Mouse (Mus musculus): ENCODE results near the gene Syce3.
A peak's percentile ranks its signal among the peaks of the same experiment; 100 is the strongest.

Gene Syce3

GRCm38 (mm10) chr15:89415282-89415681 is 5.0 kb upstream of the Syce3 start:
- no peak for DNase-seq

- DNase-seq, result no peak
These were observed 3.6 kb downstream of the Syce3 start for GRCm38 (mm10) chr15:89406691-89407090.

GRCm38 (mm10) chr15:89404831-89405623 is 5.3 kb downstream of the Syce3 start:
- DNase-seq, result no peak

- no peak for DNase-seq
These were observed 7.8 kb downstream of the Syce3 start for GRCm38 (mm10) chr15:89402471-89402870.

- no peak for DNase-seq
These were observed 10.6 kb downstream of the Syce3 start for GRCm38 (mm10) chr15:89399716-89400115.

GRCm38 (mm10) chr15:89398146-89398545 is 12.2 kb downstream of the Syce3 start:
- DNase-seq, result no peak

GRCm38 (mm10) chr15:89396883-89397282 is 13.4 kb downstream of the Syce3 start:
- DNase-seq, result no peak

GRCm38 (mm10) chr15:89390081-89390480 is 20.2 kb downstream of the Syce3 start:
- DNase-seq, result peak; percentile 58

- no peak for DNase-seq
These were observed 23.2 kb downstream of the Syce3 start for GRCm38 (mm10) chr15:89387127-89387526.

- DNase-seq, result peak; percentile 15
These were observed 25.7 kb downstream of the Syce3 start, which contains the start of gene Klhdc7b for GRCm38 (mm10) chr15:89384617-89385016. TSS of gene Klhdc7b (plus strand) at chr15:89384917.

- peak; percentile 75 for DNase-seq
These were observed 30.9 kb downstream of the Syce3 start for GRCm38 (mm10) chr15:89379429-89379828.

GRCm38 (mm10) chr15:89378831-89379401 is 31.4 kb downstream of the Syce3 start, which contains the start of gene Odf3b:
TSS of gene Odf3b (minus strand) at chr15:89379282.
- peak; percentile 90 for DNase-seq

- peak; percentile 75 for DNase-seq
These were observed 32.1 kb downstream of the Syce3 start for GRCm38 (mm10) chr15:89377938-89378828.

GRCm38 (mm10) chr15:89377362-89377761 is 32.9 kb downstream of the Syce3 start:
- peak; percentile 45 for DNase-seq

- DNase-seq, result peak; percentile 47
These were observed 33.3 kb downstream of the Syce3 start, which contains the start of gene Tymp for GRCm38 (mm10) chr15:89376957-89377356. TSS of gene Tymp (minus strand) at chr15:89377039.

- DNase-seq, result peak; percentile 47
These were observed 34.3 kb downstream of the Syce3 start for GRCm38 (mm10) chr15:89376040-89376439.

GRCm38 (mm10) chr15:89374801-89375534 is 35.3 kb downstream of the Syce3 start:
- DNase-seq, result peak; percentile 50

GRCm38 (mm10) chr15:89374340-89374739 is 36.0 kb downstream of the Syce3 start:
- DNase-seq, result peak; percentile 64

GRCm38 (mm10) chr15:89373762-89374248 is 36.5 kb downstream of the Syce3 start, which contains the start of gene Sco2:
TSS of gene Sco2 (minus strand) at chr15:89373846.
- peak; percentile 95 for DNase-seq

- peak; percentile 85 for DNase-seq
These were observed 37.1 kb downstream of the Syce3 start for GRCm38 (mm10) chr15:89373027-89373761.

GRCm38 (mm10) chr15:89372536-89372935 is 37.8 kb downstream of the Syce3 start:
- DNase-seq, result peak; percentile 57

All from cerebellum, adult 9-10 months (tissue).